Mouse (Mus musculus) spleen, adult 2 months (tissue): ENCODE data around the gene Ppcdc.

Experiments
- CTCF ChIP-seq: fragments of 200-500 bp; IDR thresholded peaks from 2 replicates; pipeline ENCODE4 v1.5.1; 2011; ENCODE audit warnings: mild to moderate bottlenecking, inconsistent platforms; ENCODE audit not compliant: insufficient read depth, insufficient read length, insufficient replicate concordance; ENCODE audit errors: extremely low read depth
- POLR2A ChIP-seq: fragments of 200-500 bp; IDR thresholded peaks from 2 replicates; pipeline ENCODE4 v1.6.1; 2011; ENCODE audit warnings: low read depth, low read length, inconsistent platforms

GRCm38 (mm10) chr9:57339577-57340210 is 100.2 kb downstream of the Ppcdc start:
- TF ChIP-seq CTCF (no peak), POLR2A (no peak)
